Mouse (Mus musculus) thymus, postnatal 25 days (tissue): Measurements from ENCODE around the gene Gas2.

Experiments
- DNase-seq: peaks from one replicate; pipeline ENCODE4 v3.0.0; 2022

The Gas2 gene

GRCm38 (mm10) chr7:51861250-51862096, at the start of gene Gas2:
TSS of gene Gas2 (plus strand) at chr7:51862015.
- DNase-seq: peak; percentile 86

GRCm38 (mm10) chr7:51815473-51816282, 46.1 kb upstream of the Gas2 start:
- DNase-seq: no peak

- DNase-seq: no peak
Observed at GRCm38 (mm10) chr7:51816283-51816839, 45.5 kb upstream of the Gas2 start.

GRCm38 (mm10) chr7:51818251-51818974, 43.4 kb upstream of the Gas2 start:
- DNase-seq: no peak

GRCm38 (mm10) chr7:51819891-51820290, 41.9 kb upstream of the Gas2 start:
- DNase-seq: no peak

- no peak for DNase-seq
Observed at GRCm38 (mm10) chr7:51821467-51821866, 40.3 kb upstream of the Gas2 start.

- DNase-seq: no peak
Observed at GRCm38 (mm10) chr7:51823562-51824338, 38.1 kb upstream of the Gas2 start.

GRCm38 (mm10) chr7:51831917-51832316, 29.9 kb upstream of the Gas2 start:
- no peak for DNase-seq

GRCm38 (mm10) chr7:51840515-51840914, 21.3 kb upstream of the Gas2 start:
- no peak for DNase-seq

- no peak for DNase-seq
Observed at GRCm38 (mm10) chr7:51850877-51851276, 10.9 kb upstream of the Gas2 start.

GRCm38 (mm10) chr7:51851890-51852507, 9.8 kb upstream of the Gas2 start:
- no peak for DNase-seq

GRCm38 (mm10) chr7:51862097-51862492, 280 bp downstream of the Gas2 start, which contains the start of gene Fancf:
TSS of gene Fancf (minus strand) at chr7:51862267.
- DNase-seq: peak; percentile 98

GRCm38 (mm10) chr7:51862842-51863241, 1.0 kb downstream of the Gas2 start:
- no peak for DNase-seq

- no peak for DNase-seq
Observed at GRCm38 (mm10) chr7:51865336-51865735, 3.5 kb downstream of the Gas2 start.

- no peak for DNase-seq
Observed at GRCm38 (mm10) chr7:51867983-51868382, 6.2 kb downstream of the Gas2 start.

- no peak for DNase-seq
Observed at GRCm38 (mm10) chr7:51872041-51872440, 10.2 kb downstream of the Gas2 start.

- DNase-seq: no peak
Observed at GRCm38 (mm10) chr7:51872597-51872996, 10.8 kb downstream of the Gas2 start.

- no peak for DNase-seq
Observed at GRCm38 (mm10) chr7:51876316-51876715, 14.5 kb downstream of the Gas2 start.

GRCm38 (mm10) chr7:51878730-51879129, 16.9 kb downstream of the Gas2 start:
- no peak for DNase-seq

GRCm38 (mm10) chr7:51879136-51879723, 17.4 kb downstream of the Gas2 start:
- peak; percentile 52 for DNase-seq

GRCm38 (mm10) chr7:51880121-51880520, 18.3 kb downstream of the Gas2 start:
- no peak for DNase-seq
